Mouse (Mus musculus) induced T-regulatory cell, adult 2 months (primary cell): Measurements from ENCODE around the gene Bmp3.

ENCODE experiments used
- DNase-seq: peaks from one replicate; pipeline ENCODE4 v3.0.0-alpha.2; 2012; ENCODE audit warnings: low read depth

The Bmp3 gene

DNA sequence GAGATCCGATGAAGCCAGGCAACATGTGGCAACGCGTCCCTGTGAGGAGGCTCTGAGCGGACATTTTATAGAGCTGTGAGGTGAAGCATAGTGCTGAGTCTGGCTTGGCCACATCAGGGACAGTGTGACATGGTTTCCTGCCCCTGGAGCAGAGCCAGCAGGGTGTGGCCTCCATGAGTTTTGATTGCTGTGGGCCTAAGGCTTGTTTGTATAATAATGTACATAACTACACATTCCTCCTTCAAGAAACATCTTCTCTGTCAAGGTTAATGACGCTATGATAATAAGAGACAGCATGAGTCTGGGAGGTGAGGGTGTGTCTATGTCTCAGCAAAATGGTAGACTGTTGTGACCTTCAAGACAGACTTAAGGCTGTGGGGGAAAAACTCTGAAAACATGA is 64.5 kb downstream of the Bmp3 start:
- no peak for DNase-seq

DNA sequence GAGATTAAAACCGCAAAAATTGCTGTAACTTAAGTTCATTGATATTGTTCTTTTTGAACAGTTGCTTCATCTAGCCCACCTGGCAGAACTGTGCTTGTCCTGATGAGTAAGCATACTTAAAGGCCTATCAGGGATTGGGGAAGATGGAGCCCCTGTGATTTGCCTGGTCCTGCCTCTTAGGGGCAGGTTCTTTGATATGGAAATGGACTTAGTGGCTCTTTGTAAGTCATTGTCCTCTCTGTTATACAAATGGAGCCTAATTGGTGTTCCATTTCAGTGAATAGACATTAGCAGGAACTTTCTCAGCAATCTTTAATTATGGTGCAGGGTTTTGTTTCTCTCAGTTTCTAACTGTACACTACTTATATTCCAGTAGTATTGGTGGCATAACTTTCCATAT is 67.4 kb downstream of the Bmp3 start:
- no peak for DNase-seq

DNA sequence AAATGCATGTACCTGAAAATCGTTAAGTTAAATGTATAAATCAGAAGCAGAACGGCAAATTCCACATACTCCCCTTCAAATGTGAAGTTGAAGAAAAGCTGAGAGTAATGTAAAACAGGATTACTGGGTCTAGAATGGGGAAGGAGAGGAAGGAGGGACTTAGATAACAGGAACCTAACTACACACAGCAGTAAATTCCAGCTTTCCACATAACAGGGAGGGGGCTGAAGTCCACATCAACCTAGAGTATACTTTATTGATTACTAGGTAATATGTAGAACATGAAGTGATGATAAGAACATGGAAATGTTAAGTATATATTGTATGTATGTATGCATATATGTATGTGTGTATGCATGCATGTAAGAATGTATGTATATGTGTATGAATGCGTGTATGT is 68.7 kb downstream of the Bmp3 start:
- DNase-seq, result no peak
